Mouse (Mus musculus) monocyte, adult 2 months (primary cell): Measurements from ENCODE around the gene Pramef17.
"Not testable (repeated sequence)": the region's sequence is repeated elsewhere in the genome, so short reads cannot be mapped to it uniquely, and the experiment has no call there.

Experiments
- DNase-seq, 2 experiments: peaks; one replicate each; pipeline ENCODE4 v3.0.0; 2022; ENCODE audit warnings: low spot score in 2 of 2, low read depth in 1 of 2

Pramef17 gene

GRCm38 (mm10) chr4:143994269-143994668 is at the start of gene Pramef17:
TSS of gene Pramef17 (minus strand) at chr4:143994369.
- not testable (repeated sequence) for DNase-seq

- DNase-seq, result peak; percentile 10 to 56
Measured at GRCm38 (mm10) chr4:143988126-143988525, 6.0 kb downstream of the Pramef17 start.

GRCm38 (mm10) chr4:143987475-143987941 is 6.7 kb downstream of the Pramef17 start:
- DNase-seq, result peak; percentile 21 to 61

- peak; percentile 10 to 48 for DNase-seq
Measured at GRCm38 (mm10) chr4:143985733-143986132, 8.4 kb downstream of the Pramef17 start.

GRCm38 (mm10) chr4:143985165-143985564 is 9.0 kb downstream of the Pramef17 start:
- DNase-seq, result peak; percentile 0 to 21

- not testable (repeated sequence) for DNase-seq
Measured at GRCm38 (mm10) chr4:143983446-143983845, 10.7 kb downstream of the Pramef17 start.

- not testable (repeated sequence) for DNase-seq
Measured at GRCm38 (mm10) chr4:143966850-143967249, 27.3 kb downstream of the Pramef17 start, which contains the start of gene Gm13101. TSS of gene Gm13101 (minus strand) at chr4:143966950.

GRCm38 (mm10) chr4:143950916-143951315 is 43.3 kb downstream of the Pramef17 start, which contains the start of gene Pramef25:
TSS of gene Pramef25 (minus strand) at chr4:143951016.
- not testable (repeated sequence) for DNase-seq
